Mouse (Mus musculus) erythroblast, embryonic 14.5 days (primary cell): ENCODE results near the gene Ganc.

Experiments
- GATA1 ChIP-seq: IDR thresholded peaks from 2 replicates; pipeline ENCODE4 v1.6.1; 2012; ENCODE audit warnings: low read length, inconsistent platforms, mixed read lengths
- TAL1 ChIP-seq: IDR thresholded peaks from 3 replicates; pipeline ENCODE4 v1.6.1; 2012; ENCODE audit warnings: low read length, inconsistent platforms, mixed read lengths

GRCm38 (mm10) chr2:120499971-120500471 is 96.3 kb downstream of the Ganc start:
- TF ChIP-seq GATA1, result no peak
- no peak for TF ChIP-seq TAL1
